Mouse (Mus musculus): ENCODE measurements at regions not wholly inside any gene's neighbourhood (a gene's known extent, or its start where the extent isn't known, plus 50 kb on each side); places are given as distances from the start of the nearest gene placed in this dataset.

DNA sequence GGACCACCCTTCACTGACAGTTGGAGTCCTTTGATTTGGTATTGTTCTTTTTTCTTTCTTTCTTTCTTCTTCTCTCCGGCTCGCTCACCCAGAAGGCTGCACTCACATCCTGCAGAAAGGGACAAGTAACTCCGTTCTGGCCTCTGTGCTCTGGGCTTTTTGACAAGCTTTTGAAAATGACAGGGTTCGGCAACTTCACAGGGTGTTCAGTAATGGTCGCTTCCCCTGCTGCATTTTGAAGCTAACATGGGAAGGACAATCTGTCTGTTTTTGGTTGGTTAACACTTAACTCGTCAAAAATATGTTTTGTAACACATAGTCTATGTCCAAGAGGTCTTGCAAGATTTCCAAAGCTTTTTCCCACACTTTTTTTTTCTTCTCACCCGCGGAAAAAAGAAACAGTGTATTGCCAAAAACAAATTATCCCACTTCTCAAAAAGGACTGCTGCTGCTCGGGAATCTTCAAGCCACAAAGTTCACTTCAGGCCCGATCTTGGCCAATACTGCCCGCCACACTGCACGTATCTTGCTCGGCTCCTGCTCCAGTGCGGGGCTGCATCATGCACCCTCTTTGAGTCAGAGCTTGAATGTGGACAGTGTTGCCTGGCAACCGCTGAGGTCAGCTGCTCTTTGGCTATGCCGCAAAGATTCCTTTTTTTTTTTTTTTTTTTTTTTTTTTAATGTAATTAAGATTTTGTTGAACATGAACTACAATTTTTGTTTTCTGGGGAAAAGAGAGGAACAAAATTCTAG lies 209.4 kb upstream of the Inhba start:
- H3K36me3 ChIP-seq (ENCODE audit: insufficient read depth, low read length) = no peaks in the 10 kb centered on the region
- H3K4me1 ChIP-seq (ENCODE audit: insufficient read depth, low read length) = no peaks in the 10 kb centered on the region
- 72% methylated on average over 16 of the region's 16 CpGs for WGBS
- no peak for ATAC-seq (ENCODE audit: low FRiP score, low TSS enrichment)
- no peak overlapping the region for H3K9ac ChIP-seq (replicated peaks; ENCODE audit: low read length)
- no peak overlapping the region for H3K4me2 ChIP-seq (replicated peaks; ENCODE audit: low read depth, low read length)
- no peaks in the 10 kb centered on the region for H3K27me3 ChIP-seq (ENCODE audit: insufficient read depth, low read length)
- H3K9me3 ChIP-seq (ENCODE audit: low read length) = no peaks in the 10 kb centered on the region
- H3K4me3 ChIP-seq (ENCODE audit: low read length) = no peak overlapping the region
- H3K27ac ChIP-seq (ENCODE audit: low read length) = no peak overlapping the region

DNA sequence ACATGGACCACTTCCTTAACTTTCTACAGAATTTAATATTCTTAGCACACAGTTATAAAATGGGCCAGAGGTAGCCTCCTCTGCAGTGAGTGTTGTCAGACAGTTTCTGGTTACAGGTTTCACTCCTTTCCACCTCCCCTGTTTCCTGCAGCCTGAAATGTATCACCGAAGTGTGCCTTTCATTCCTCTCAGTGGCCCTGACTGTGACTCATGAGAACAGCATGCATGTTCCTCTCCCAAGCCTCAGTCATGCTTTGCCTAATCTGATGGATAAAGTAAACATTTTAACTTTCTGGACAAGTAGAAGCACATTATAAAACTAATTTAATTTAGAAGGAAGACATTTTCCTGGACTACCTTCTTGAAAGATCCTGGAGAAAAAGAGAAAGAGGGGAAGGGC lies 207.7 kb upstream of the Inhba start:
- Histone ChIP-seq H3K36me3 (ENCODE audit: insufficient read depth, low read length) (no peaks in the 10 kb centered on the region), H3K4me1 (ENCODE audit: insufficient read depth, low read length) (no peaks in the 10 kb centered on the region), H3K9me3 (ENCODE audit: low read length) (no peaks in the 10 kb centered on the region), H3K27me3 (ENCODE audit: insufficient read depth, low read length) (no peaks in the 10 kb centered on the region), H3K4me2 (replicated peaks; ENCODE audit: low read depth, low read length) (no peak overlapping the region), H3K27ac (ENCODE audit: low read length) (no peak overlapping the region), H3K4me3 (ENCODE audit: low read length) (no peak overlapping the region), H3K9ac (replicated peaks; ENCODE audit: low read length) (no peak overlapping the region)
- no peak for ATAC-seq (ENCODE audit: low FRiP score, low TSS enrichment)
- WGBS = 9% methylated on average over 1 of the region's 1 CpGs

DNA sequence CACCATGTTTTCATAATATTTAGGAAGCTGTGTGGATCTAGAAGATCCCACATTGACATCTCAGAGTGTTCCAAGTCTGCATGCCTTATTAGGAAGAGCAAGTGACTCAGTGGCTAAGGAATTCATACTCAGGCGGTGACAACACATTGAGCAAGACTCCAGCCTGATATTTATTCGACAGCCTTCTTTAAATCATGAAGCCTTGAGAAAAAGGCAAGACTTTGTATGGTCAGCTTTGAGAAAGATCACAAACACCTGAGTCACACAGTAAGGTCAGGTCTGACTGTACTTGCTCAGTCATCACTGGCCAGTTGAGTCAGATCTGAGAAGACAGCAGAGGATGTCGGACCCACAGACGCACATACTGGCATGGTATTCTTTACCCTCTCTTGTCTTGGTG lies 204.7 kb upstream of the Inhba start:
- Histone ChIP-seq H3K27ac (ENCODE audit: low read length) (no peak overlapping the region), H3K27me3 (ENCODE audit: insufficient read depth, low read length) (no peaks in the 10 kb centered on the region), H3K36me3 (ENCODE audit: insufficient read depth, low read length) (no peaks in the 10 kb centered on the region), H3K9ac (replicated peaks; ENCODE audit: low read length) (no peak overlapping the region), H3K4me3 (ENCODE audit: low read length) (no peak overlapping the region), H3K4me2 (replicated peaks; ENCODE audit: low read depth, low read length) (no peak overlapping the region), H3K9me3 (ENCODE audit: low read length) (no peaks in the 10 kb centered on the region), H3K4me1 (ENCODE audit: insufficient read depth, low read length) (no peaks in the 10 kb centered on the region)
- no peak for ATAC-seq (ENCODE audit: low FRiP score, low TSS enrichment)
- WGBS = 87% methylated on average over 4 of the region's 4 CpGs

DNA sequence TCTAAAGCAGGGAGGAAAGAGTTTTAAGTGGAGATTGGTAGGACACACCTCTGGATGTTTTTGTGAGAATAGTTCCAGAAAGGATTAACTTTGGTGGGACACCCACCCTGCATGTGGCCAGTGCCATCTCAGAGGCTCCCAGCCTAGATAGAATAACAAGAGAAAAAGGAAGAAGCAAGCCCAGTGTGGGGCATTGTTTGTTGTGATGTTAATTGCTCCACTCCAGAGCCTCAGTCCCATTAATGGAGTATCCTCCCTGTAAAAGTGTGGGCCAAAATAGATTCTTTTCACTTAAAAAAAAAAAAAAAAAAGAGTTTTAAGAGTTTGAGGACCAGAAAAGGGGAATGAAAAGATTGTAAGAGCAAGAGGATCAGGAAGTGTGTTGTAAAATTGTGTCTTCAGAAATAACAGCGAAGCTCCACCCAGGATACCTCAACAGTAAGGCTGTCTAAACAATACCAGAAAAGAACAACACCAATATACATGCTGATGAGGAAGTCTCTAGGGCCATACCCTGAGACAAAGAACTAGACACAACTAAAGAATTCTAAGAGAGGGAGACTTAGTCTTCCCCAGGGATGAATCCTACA lies 189.3 kb upstream of the Inhba start:
- H3K4me1 ChIP-seq (ENCODE audit: insufficient read depth, low read length) = no peaks in the 10 kb centered on the region
- no peaks in the 10 kb centered on the region for H3K9me3 ChIP-seq (ENCODE audit: low read length)
- H3K9ac ChIP-seq (replicated peaks; ENCODE audit: low read length) = no peak overlapping the region
- no peaks in the 10 kb centered on the region for H3K36me3 ChIP-seq (ENCODE audit: insufficient read depth, low read length)
- H3K27me3 ChIP-seq (ENCODE audit: insufficient read depth, low read length) = no peaks in the 10 kb centered on the region
- H3K27ac ChIP-seq (ENCODE audit: low read length) = no peak overlapping the region
- no peak overlapping the region for H3K4me3 ChIP-seq (ENCODE audit: low read length)
- no peak overlapping the region for H3K4me2 ChIP-seq (replicated peaks; ENCODE audit: low read depth, low read length)
- ATAC-seq (ENCODE audit: low FRiP score, low TSS enrichment) = no peak
- WGBS = 58% methylated on average over 1 of the region's 1 CpGs

DNA sequence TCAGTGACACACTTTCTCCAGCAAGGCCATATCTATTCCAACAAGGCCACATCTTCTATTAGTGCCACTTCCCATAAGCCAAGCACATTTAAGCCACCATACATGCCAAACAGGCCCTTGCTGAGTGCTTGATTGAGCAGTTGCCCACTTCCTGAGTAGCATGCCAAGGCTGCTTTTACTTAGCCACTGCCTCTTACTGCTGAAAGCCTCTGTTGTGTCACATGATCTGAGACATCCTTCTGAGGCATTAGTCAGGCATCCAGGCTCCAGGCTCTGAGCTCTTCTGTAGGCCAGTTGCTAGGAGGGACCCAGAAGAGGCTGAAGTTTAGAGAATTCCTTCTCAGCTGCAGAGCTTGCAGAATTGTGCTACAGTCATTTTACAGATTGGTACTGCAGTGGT lies 165.8 kb upstream of the Inhba start:
- no peak for ATAC-seq (ENCODE audit: low FRiP score, low TSS enrichment)
- Histone ChIP-seq H3K27me3 (ENCODE audit: insufficient read depth, low read length) (no peaks in the 10 kb centered on the region), H3K9me3 (ENCODE audit: low read length) (no peaks in the 10 kb centered on the region), H3K4me3 (ENCODE audit: low read length) (no peak overlapping the region), H3K4me2 (replicated peaks; ENCODE audit: low read depth, low read length) (no peak overlapping the region), H3K4me1 (ENCODE audit: insufficient read depth, low read length) (no peaks in the 10 kb centered on the region), H3K9ac (replicated peaks; ENCODE audit: low read length) (no peak overlapping the region), H3K36me3 (ENCODE audit: insufficient read depth, low read length) (no peaks in the 10 kb centered on the region), H3K27ac (ENCODE audit: low read length) (no peak overlapping the region)

- H3K27ac ChIP-seq (ENCODE audit: low read length) = no peak overlapping the region
- no peak overlapping the region for H3K4me2 ChIP-seq (replicated peaks; ENCODE audit: low read depth, low read length)
- no peaks in the 10 kb centered on the region for H3K36me3 ChIP-seq (ENCODE audit: insufficient read depth, low read length)
- H3K4me3 ChIP-seq (ENCODE audit: low read length) = no peak overlapping the region
- no peaks in the 10 kb centered on the region for H3K4me1 ChIP-seq (ENCODE audit: insufficient read depth, low read length)
- 89% methylated on average over 5 of the region's 5 CpGs for WGBS
- no peak for ATAC-seq (ENCODE audit: low FRiP score, low TSS enrichment)
- H3K9me3 ChIP-seq (ENCODE audit: low read length) = no peaks in the 10 kb centered on the region
- no peak overlapping the region for H3K9ac ChIP-seq (replicated peaks; ENCODE audit: low read length)
- no peaks in the 10 kb centered on the region for H3K27me3 ChIP-seq (ENCODE audit: insufficient read depth, low read length)
These were observed 163.6 kb upstream of the Inhba start for GRCm38 (mm10) chr13:15848017-15848416.

GRCm38 (mm10) chr13:15849129-15849528 lies 162.5 kb upstream of the Inhba start:
- H3K4me3 ChIP-seq (ENCODE audit: low read length) = no peak overlapping the region
- no peaks in the 10 kb centered on the region for H3K9me3 ChIP-seq (ENCODE audit: low read length)
- no peaks in the 10 kb centered on the region for H3K27me3 ChIP-seq (ENCODE audit: insufficient read depth, low read length)
- no peaks in the 10 kb centered on the region for H3K4me1 ChIP-seq (ENCODE audit: insufficient read depth, low read length)
- H3K9ac ChIP-seq (replicated peaks; ENCODE audit: low read length) = no peak overlapping the region
- no peak overlapping the region for H3K4me2 ChIP-seq (replicated peaks; ENCODE audit: low read depth, low read length)
- WGBS = 58% methylated on average over 3 of the region's 3 CpGs
- H3K36me3 ChIP-seq (ENCODE audit: insufficient read depth, low read length) = no peaks in the 10 kb centered on the region
- no peak overlapping the region for H3K27ac ChIP-seq (ENCODE audit: low read length)
- ATAC-seq (ENCODE audit: low FRiP score, low TSS enrichment) = no peak

DNA sequence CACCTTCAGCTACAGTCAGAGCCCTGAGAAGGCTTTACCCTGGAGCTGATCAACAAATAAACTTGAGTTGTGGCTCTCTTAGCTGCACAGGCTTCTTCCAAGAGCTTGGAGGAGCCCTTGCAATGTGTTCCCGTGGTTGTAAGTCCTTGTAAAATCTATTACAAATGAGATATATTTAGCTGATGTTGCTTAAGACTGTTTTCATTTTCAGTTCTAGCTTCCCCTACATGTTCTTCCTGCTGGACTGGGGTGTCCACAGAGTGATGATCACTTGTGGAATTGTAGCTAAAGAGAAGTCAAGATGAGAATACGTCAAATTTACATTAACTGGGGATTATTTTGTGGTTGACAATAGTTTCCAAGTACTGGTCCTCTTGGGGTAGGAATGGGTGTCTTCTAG lies 161.3 kb upstream of the Inhba start:
- Histone ChIP-seq H3K36me3 (ENCODE audit: insufficient read depth, low read length) (no peaks in the 10 kb centered on the region), H3K4me2 (replicated peaks; ENCODE audit: low read depth, low read length) (no peak overlapping the region), H3K9me3 (ENCODE audit: low read length) (no peaks in the 10 kb centered on the region), H3K27me3 (ENCODE audit: insufficient read depth, low read length) (no peaks in the 10 kb centered on the region), H3K27ac (ENCODE audit: low read length) (no peak overlapping the region), H3K4me1 (ENCODE audit: insufficient read depth, low read length) (no peaks in the 10 kb centered on the region), H3K4me3 (ENCODE audit: low read length) (no peak overlapping the region), H3K9ac (replicated peaks; ENCODE audit: low read length) (no peak overlapping the region)
- no peak for ATAC-seq (ENCODE audit: low FRiP score, low TSS enrichment)
- WGBS = 70% methylated on average over 2 of the region's 2 CpGs

DNA sequence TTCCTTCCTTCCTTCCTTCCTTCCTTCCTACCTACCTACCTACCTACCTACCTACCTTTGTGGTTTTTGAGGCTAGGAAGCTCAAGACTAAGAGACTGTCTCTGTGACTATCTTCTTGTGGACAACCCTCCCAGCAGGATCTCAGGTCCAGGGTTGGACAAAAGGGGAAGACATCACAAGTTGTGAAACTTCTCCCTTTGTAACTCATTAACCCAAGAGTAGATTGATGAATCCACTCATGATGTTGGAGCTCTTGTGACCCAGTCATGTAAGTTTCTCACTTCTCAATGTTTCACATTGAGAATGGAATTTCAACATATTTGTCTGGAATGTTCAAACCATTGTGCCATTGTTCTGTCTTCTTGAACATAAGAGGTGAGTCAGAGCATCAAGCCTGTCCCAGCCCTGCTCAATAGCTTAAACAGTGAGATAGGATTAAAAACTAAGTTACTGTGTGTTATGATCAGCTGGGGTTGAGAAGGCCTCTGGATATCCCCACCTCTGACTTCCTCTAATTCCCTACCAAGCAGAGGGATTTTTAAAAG lies 158.6 kb upstream of the Inhba start:
- H3K9me3 ChIP-seq (ENCODE audit: low read length) = no peaks in the 10 kb centered on the region
- no peak for ATAC-seq (ENCODE audit: low FRiP score, low TSS enrichment)
- H3K27me3 ChIP-seq (ENCODE audit: insufficient read depth, low read length) = no peaks in the 10 kb centered on the region
- H3K9ac ChIP-seq (replicated peaks; ENCODE audit: low read length) = no peak overlapping the region
- H3K4me2 ChIP-seq (replicated peaks; ENCODE audit: low read depth, low read length) = no peak overlapping the region
- no peaks in the 10 kb centered on the region for H3K4me1 ChIP-seq (ENCODE audit: insufficient read depth, low read length)
- no peak overlapping the region for H3K27ac ChIP-seq (ENCODE audit: low read length)
- no peak overlapping the region for H3K4me3 ChIP-seq (ENCODE audit: low read length)
- no peaks in the 10 kb centered on the region for H3K36me3 ChIP-seq (ENCODE audit: insufficient read depth, low read length)

GRCm38 (mm10) chr13:15862941-15863340 lies 148.7 kb upstream of the Inhba start:
- H3K9me3 ChIP-seq (ENCODE audit: low read length) = no peaks in the 10 kb centered on the region
- H3K27ac ChIP-seq (ENCODE audit: low read length) = no peak overlapping the region
- H3K4me3 ChIP-seq (ENCODE audit: low read length) = no peak overlapping the region
- ATAC-seq (ENCODE audit: low FRiP score, low TSS enrichment) = no peak
- no peaks in the 10 kb centered on the region for H3K27me3 ChIP-seq (ENCODE audit: insufficient read depth, low read length)
- no peak overlapping the region for H3K9ac ChIP-seq (replicated peaks; ENCODE audit: low read length)
- no peak overlapping the region for H3K4me2 ChIP-seq (replicated peaks; ENCODE audit: low read depth, low read length)
- no peaks in the 10 kb centered on the region for H3K36me3 ChIP-seq (ENCODE audit: insufficient read depth, low read length)
- no peaks in the 10 kb centered on the region for H3K4me1 ChIP-seq (ENCODE audit: insufficient read depth, low read length)

All from kidney, embryonic 16.5 days (tissue).